Mouse (Mus musculus): ENCODE data around the gene Olfr56. TPM values are rescaled to one million over a fixed set of nuclear protein-coding genes. Genes with fewer than 3 reads are reported as not detected.
"Not testable (repeated sequence)": the region's sequence is repeated elsewhere in the genome, so short reads cannot be mapped to it uniquely, and the experiment has no call there.

The Olfr56 gene
- total and polyA plus RNA-seq, 2 experiments from 2014 or later, result 1.7 TPM; not detected in 1

- not testable (repeated sequence) for H3K27ac ChIP-seq (ENCODE audit: low read depth); H3K4me1 ChIP-seq (ENCODE audit: control insufficient read depth, insufficient read depth); H3K27me3 ChIP-seq (ENCODE audit: control insufficient read depth, insufficient read depth, low read length); ATAC-seq (ENCODE audit: insufficient read depth, low read depth); H3K4me3 ChIP-seq (ENCODE audit: low read depth, low read length); H3K36me3 ChIP-seq (replicated peaks; ENCODE audit: control insufficient read depth, insufficient read depth, low read length); H3K9ac ChIP-seq (replicated peaks; ENCODE audit: low read depth, low read length); DNase-seq (ENCODE audit: low spot score); H3K4me2 ChIP-seq (ENCODE audit: low read depth, low read length); H3K9me3 ChIP-seq (replicated peaks; ENCODE audit: control insufficient read depth, low read length)
- WGBS, result 30% methylated on average over 2 of the region's 2 CpGs
Measured at GRCm38 (mm10) chr11:49006317-49006716, 27.6 kb downstream of the Olfr56 start.

- not testable (repeated sequence) for ATAC-seq (ENCODE audit: insufficient read depth, low read depth); H3K9me3 ChIP-seq (replicated peaks; ENCODE audit: control insufficient read depth, low read length); H3K27ac ChIP-seq (ENCODE audit: low read depth)
Measured at GRCm38 (mm10) chr11:49006785-49007184, 28.1 kb downstream of the Olfr56 start.

GRCm38 (mm10) chr11:49012074-49012473 lies 33.4 kb downstream of the Olfr56 start:
- H3K4me3 ChIP-seq (ENCODE audit: low read depth, low read length); DNase-seq (ENCODE audit: low spot score); H3K4me1 ChIP-seq (ENCODE audit: control insufficient read depth, insufficient read depth); H3K27ac ChIP-seq (ENCODE audit: low read depth); H3K4me2 ChIP-seq (ENCODE audit: low read depth, low read length); H3K36me3 ChIP-seq (replicated peaks; ENCODE audit: control insufficient read depth, insufficient read depth, low read length); H3K27me3 ChIP-seq (ENCODE audit: control insufficient read depth, insufficient read depth, low read length); H3K9me3 ChIP-seq (replicated peaks; ENCODE audit: control insufficient read depth, low read length); H3K9ac ChIP-seq (replicated peaks; ENCODE audit: low read depth, low read length); ATAC-seq (ENCODE audit: insufficient read depth, low read depth): not testable (repeated sequence)

More at GRCm38 (mm10) chr11:49006785-49007184, 28.1 kb downstream of the Olfr56 start:
- WGBS, result 0% methylated on average over 1 of the region's 1 CpGs
- H3K4me3 ChIP-seq (ENCODE audit: low read depth, low read length); H3K4me1 ChIP-seq (ENCODE audit: control insufficient read depth, insufficient read depth); H3K4me2 ChIP-seq (ENCODE audit: low read depth, low read length); H3K9ac ChIP-seq (replicated peaks; ENCODE audit: low read depth, low read length); H3K27me3 ChIP-seq (ENCODE audit: control insufficient read depth, insufficient read depth, low read length); DNase-seq (ENCODE audit: low spot score); H3K36me3 ChIP-seq (replicated peaks; ENCODE audit: control insufficient read depth, insufficient read depth, low read length): not testable (repeated sequence)

- H3K4me3 ChIP-seq (ENCODE audit: low read depth, low read length); H3K27ac ChIP-seq (ENCODE audit: low read depth); ATAC-seq (ENCODE audit: insufficient read depth, low read depth); H3K27me3 ChIP-seq (ENCODE audit: control insufficient read depth, insufficient read depth, low read length); H3K9me3 ChIP-seq (replicated peaks; ENCODE audit: control insufficient read depth, low read length); H3K4me2 ChIP-seq (ENCODE audit: low read depth, low read length); H3K36me3 ChIP-seq (replicated peaks; ENCODE audit: control insufficient read depth, insufficient read depth, low read length); DNase-seq (ENCODE audit: low spot score); H3K9ac ChIP-seq (replicated peaks; ENCODE audit: low read depth, low read length); H3K4me1 ChIP-seq (ENCODE audit: control insufficient read depth, insufficient read depth): not testable (repeated sequence)
Measured at GRCm38 (mm10) chr11:49050064-49050463, 71.4 kb downstream of the Olfr56 start.

- H3K9ac ChIP-seq (replicated peaks; ENCODE audit: low read depth, low read length); H3K9me3 ChIP-seq (replicated peaks; ENCODE audit: control insufficient read depth, low read length); DNase-seq (ENCODE audit: low spot score); ATAC-seq (ENCODE audit: insufficient read depth, low read depth); H3K36me3 ChIP-seq (replicated peaks; ENCODE audit: control insufficient read depth, insufficient read depth, low read length); H3K27me3 ChIP-seq (ENCODE audit: control insufficient read depth, insufficient read depth, low read length); H3K4me2 ChIP-seq (ENCODE audit: low read depth, low read length); H3K27ac ChIP-seq (ENCODE audit: low read depth); H3K4me1 ChIP-seq (ENCODE audit: control insufficient read depth, insufficient read depth); H3K4me3 ChIP-seq (ENCODE audit: low read depth, low read length): not testable (repeated sequence)
- no CpG with 5 or more reads among the region's 6 CpGs for WGBS
Measured at GRCm38 (mm10) chr11:49051093-49051891, 72.6 kb downstream of the Olfr56 start, which contains the start of gene 9930111J21Rik2. Gene 9930111J21Rik2, minus strand, starts transcription at chr11:49051242.

GRCm38 (mm10) chr11:49051894-49052293 lies 73.2 kb downstream of the Olfr56 start:
- not testable (repeated sequence) for H3K27me3 ChIP-seq (ENCODE audit: control insufficient read depth, insufficient read depth, low read length); H3K27ac ChIP-seq (ENCODE audit: low read depth); DNase-seq (ENCODE audit: low spot score); H3K4me2 ChIP-seq (ENCODE audit: low read depth, low read length); ATAC-seq (ENCODE audit: insufficient read depth, low read depth); H3K4me3 ChIP-seq (ENCODE audit: low read depth, low read length); H3K9ac ChIP-seq (replicated peaks; ENCODE audit: low read depth, low read length); H3K9me3 ChIP-seq (replicated peaks; ENCODE audit: control insufficient read depth, low read length); H3K4me1 ChIP-seq (ENCODE audit: control insufficient read depth, insufficient read depth); H3K36me3 ChIP-seq (replicated peaks; ENCODE audit: control insufficient read depth, insufficient read depth, low read length)
- no CpG with 5 or more reads among the region's 5 CpGs for WGBS

GRCm38 (mm10) chr11:49060061-49060460 lies 81.4 kb downstream of the Olfr56 start:
- ATAC-seq (ENCODE audit: insufficient read depth, low read depth); H3K27me3 ChIP-seq (ENCODE audit: control insufficient read depth, insufficient read depth, low read length); H3K4me1 ChIP-seq (ENCODE audit: control insufficient read depth, insufficient read depth); H3K9ac ChIP-seq (replicated peaks; ENCODE audit: low read depth, low read length); DNase-seq (ENCODE audit: low spot score); H3K9me3 ChIP-seq (replicated peaks; ENCODE audit: control insufficient read depth, low read length); H3K4me2 ChIP-seq (ENCODE audit: low read depth, low read length); H3K4me3 ChIP-seq (ENCODE audit: low read depth, low read length); H3K27ac ChIP-seq (ENCODE audit: low read depth); H3K36me3 ChIP-seq (replicated peaks; ENCODE audit: control insufficient read depth, insufficient read depth, low read length): not testable (repeated sequence)
- WGBS, result 37% methylated on average over 2 of the region's 3 CpGs

- H3K9ac ChIP-seq (replicated peaks; ENCODE audit: low read depth, low read length); H3K9me3 ChIP-seq (replicated peaks; ENCODE audit: control insufficient read depth, low read length): not testable (repeated sequence)
- 67% methylated on average over 1 of the region's 2 CpGs for WGBS
Measured at GRCm38 (mm10) chr11:49061865-49062264, 83.2 kb downstream of the Olfr56 start.

More at GRCm38 (mm10) chr11:49061865-49062264, 83.2 kb downstream of the Olfr56 start:
- not testable (repeated sequence) for ATAC-seq (ENCODE audit: insufficient read depth, low read depth); DNase-seq (ENCODE audit: low spot score); H3K36me3 ChIP-seq (replicated peaks; ENCODE audit: control insufficient read depth, insufficient read depth, low read length); H3K27ac ChIP-seq (ENCODE audit: low read depth); H3K4me3 ChIP-seq (ENCODE audit: low read depth, low read length); H3K4me1 ChIP-seq (ENCODE audit: control insufficient read depth, insufficient read depth); H3K4me2 ChIP-seq (ENCODE audit: low read depth, low read length); H3K27me3 ChIP-seq (ENCODE audit: control insufficient read depth, insufficient read depth, low read length)
